Mouse (Mus musculus) intestine, postnatal 0 days (tissue): Measurements from ENCODE around the gene Zfp646. TPM values are rescaled to one million over a fixed set of nuclear protein-coding genes. Genes with fewer than 3 reads are reported as not detected.
A peak's percentile ranks its signal among the peaks of the same experiment; 100 is the strongest.
"Not testable (repeated sequence)": the region's sequence is repeated elsewhere in the genome, so short reads cannot be mapped to it uniquely, and the experiment has no call there.

Experiments
- ATAC-seq: fragments of 200-750 bp; cut with Nextera tagmentation; 2 replicates; pipeline ENCODE4 v1.8.0; 2017; ENCODE audit warnings: mild to moderate bottlenecking, moderate TSS enrichment, moderate library complexity
- H3K27ac ChIP-seq: fragments of 300-500 bp; sonication (generic); 2 replicates; pipeline ENCODE4 v1.5.1; 2014; ENCODE audit warnings: mild to moderate bottlenecking, low read depth, low read length, moderate library complexity
- H3K27me3 ChIP-seq: fragments of 300-500 bp; sonication (generic); replicated peaks from 2 replicates; pipeline ENCODE4 v1.6.1; 2014; ENCODE audit warnings: low read length, mixed read lengths; ENCODE audit not compliant: control insufficient read depth, insufficient read depth
- H3K36me3 ChIP-seq: fragments of 300-500 bp; sonication (generic); 2 replicates; pipeline ENCODE4 v1.6.1; 2014; ENCODE audit warnings: mild to moderate bottlenecking, moderate library complexity; ENCODE audit not compliant: control insufficient read depth, insufficient read depth
- H3K4me1 ChIP-seq: fragments of 300-500 bp; sonication (generic); replicated peaks from 2 replicates; pipeline ENCODE4 v1.6.1; 2014; ENCODE audit warnings: antibody characterized with exemption, low read length, mixed read lengths; ENCODE audit not compliant: control insufficient read depth, insufficient read depth
- H3K4me2 ChIP-seq: fragments of 300-500 bp; sonication (generic); replicated peaks from 2 replicates; pipeline ENCODE4 v1.6.1; 2014; ENCODE audit warnings: low read depth, mild to moderate bottlenecking, moderate library complexity
- H3K4me3 ChIP-seq: fragments of 300-500 bp; sonication (generic); 2 replicates; pipeline ENCODE4 v1.5.1; 2014; ENCODE audit warnings: low read depth, low read length
- H3K9ac ChIP-seq: fragments of 300-500 bp; sonication (generic); 2 replicates; pipeline ENCODE4 v1.6.1; 2014; ENCODE audit warnings: mild to moderate bottlenecking, low read depth, low read length
- H3K9me3 ChIP-seq: fragments of 300-500 bp; sonication (generic); 2 replicates; pipeline ENCODE4 v1.6.1; 2016; ENCODE audit warnings: mixed run types; ENCODE audit not compliant: control insufficient read depth
- CTCF ChIP-seq: sonication (generic); IDR thresholded peaks from 2 replicates; pipeline ENCODE4 v1.5.1; 2016; ENCODE audit warnings: low read depth, mild to moderate bottlenecking, control low read depth, antibody characterized with exemption, moderate library complexity
- WGBS: fragments of 180-500 bp; shearing (Covaris S2); extraction: QIAGEN DNeasy Blood & Tissue Kit; methylation state at CpG from one replicate; pipeline ENCODE4 v1.1.7; 2014; 5-methylcytosine and 5-hydroxymethylcytosine counted together
- polyA plus RNA-seq: library from polyadenylated mRNA; unstranded; fragments of >200 nt; fragmentation: Nextera tagmentation; extraction: Ambion mirVana; gene quantifications from 2 replicates; pipeline ENCODE4 v1.2.1, GENCODE M21; 2015

The Zfp646 gene
- 4.5 and 5.4 TPM in 2 replicates for polyA plus RNA-seq

DNA sequence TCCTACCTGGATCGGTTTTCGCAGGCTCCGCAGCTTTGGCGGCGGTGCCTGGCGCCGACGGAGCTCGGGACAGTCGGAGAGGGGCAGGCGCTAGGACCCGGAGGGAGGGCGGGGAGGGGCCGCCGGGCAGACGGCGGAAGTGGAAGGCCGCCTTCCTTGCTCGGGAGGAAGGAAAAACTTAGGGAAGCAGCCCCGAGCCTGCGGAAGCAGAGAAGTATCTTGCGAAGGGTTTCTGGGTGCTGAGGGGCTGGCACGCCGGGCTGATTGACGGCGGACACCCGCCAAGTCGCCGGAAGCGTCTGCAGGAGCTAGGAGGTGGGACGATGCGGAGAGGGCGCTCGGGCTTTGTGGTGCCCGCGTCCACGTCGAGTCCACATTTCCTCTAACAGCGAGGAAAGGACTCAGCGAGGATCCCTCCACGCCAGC, at the start of gene Zfp646:
Gene Zfp646 (plus strand): TSS at position 181 of the 426 bp plus-strand sequence.
- Histone ChIP-seq H3K36me3 (peaks cover 28% of the 10 kb centered on the region), H3K9ac (peak within 1 kb of the TSS; percentile 89), H3K4me3 (peak within 1 kb of the TSS; percentile 98), H3K27me3 (no peaks in the 10 kb centered on the region), H3K9me3 (no peaks in the 10 kb centered on the region), H3K27ac (peak within 1 kb of the TSS; percentile 92), H3K4me2 (peak within 1 kb of the TSS; percentile 91), H3K4me1 (peaks cover 7% of the 10 kb centered on the region; the same call in 1 of the 2 replicates)
- WGBS, result under 1% methylated on average over 41 of the region's 41 CpGs
- TF ChIP-seq CTCF, result no peak
- ATAC-seq, result peak; percentile 87

DNA sequence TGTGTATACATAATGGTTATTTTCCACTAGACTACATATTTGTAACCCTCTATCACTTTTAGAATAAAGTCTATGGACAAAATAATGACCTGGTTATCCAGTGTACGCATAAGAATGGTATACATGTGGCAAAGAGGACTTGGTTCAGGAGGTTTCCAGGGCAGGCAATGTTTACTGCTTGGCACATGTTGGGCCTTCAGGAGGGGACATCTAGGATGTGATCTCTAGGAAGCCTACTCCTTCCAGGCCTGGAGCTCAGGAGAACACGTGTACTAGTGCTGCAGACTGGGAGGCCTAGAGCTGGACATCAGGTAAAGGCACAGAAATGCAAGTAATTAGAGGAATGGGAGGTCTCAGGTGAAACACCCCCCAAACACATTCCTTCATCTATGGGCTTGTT, 40.5 kb upstream of the Zfp646 start:
- H3K4me3 ChIP-seq, result no peak overlapping the region
- no peaks in the 10 kb centered on the region for H3K4me1 ChIP-seq
- H3K9ac ChIP-seq, result no peak overlapping the region
- 93% methylated on average over 2 of the region's 2 CpGs for WGBS
- no peaks in the 10 kb centered on the region for H3K9me3 ChIP-seq
- H3K27me3 ChIP-seq, result no peaks in the 10 kb centered on the region
- H3K36me3 ChIP-seq, result no peaks in the 10 kb centered on the region
- H3K27ac ChIP-seq, result no peak overlapping the region
- ATAC-seq, result no peak
- no peak overlapping the region for H3K4me2 ChIP-seq
- TF ChIP-seq CTCF, result no peak

DNA sequence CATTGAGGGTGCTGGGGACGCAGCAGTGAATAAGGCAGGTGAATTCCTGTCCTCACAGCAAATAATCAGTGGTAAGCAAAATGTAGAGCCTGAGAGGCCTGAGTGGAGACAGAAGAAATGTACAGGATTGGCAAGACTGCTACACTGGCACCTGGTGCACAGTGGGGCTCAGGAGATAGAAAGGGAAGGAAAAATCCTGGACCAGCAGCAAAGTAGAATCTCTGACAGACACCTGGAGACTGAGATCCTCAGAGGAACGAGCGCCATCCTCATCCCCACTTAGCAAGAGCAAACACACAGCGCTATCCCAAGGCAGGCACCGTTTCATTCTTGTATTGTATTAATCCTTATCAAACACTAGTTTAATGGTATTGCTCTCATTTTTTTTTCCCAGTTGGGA, 38.5 kb upstream of the Zfp646 start:
- Histone ChIP-seq H3K4me2 (no peak overlapping the region), H3K27ac (no peak overlapping the region), H3K27me3 (no peaks in the 10 kb centered on the region), H3K36me3 (no peaks in the 10 kb centered on the region), H3K9me3 (no peaks in the 10 kb centered on the region), H3K4me1 (no peaks in the 10 kb centered on the region; the same call in 1 of the 2 replicates), H3K4me3 (no peak overlapping the region), H3K9ac (no peak overlapping the region)
- no peak for TF ChIP-seq CTCF
- ATAC-seq, result no peak
- WGBS, result 89% methylated on average over 5 of the region's 5 CpGs

DNA sequence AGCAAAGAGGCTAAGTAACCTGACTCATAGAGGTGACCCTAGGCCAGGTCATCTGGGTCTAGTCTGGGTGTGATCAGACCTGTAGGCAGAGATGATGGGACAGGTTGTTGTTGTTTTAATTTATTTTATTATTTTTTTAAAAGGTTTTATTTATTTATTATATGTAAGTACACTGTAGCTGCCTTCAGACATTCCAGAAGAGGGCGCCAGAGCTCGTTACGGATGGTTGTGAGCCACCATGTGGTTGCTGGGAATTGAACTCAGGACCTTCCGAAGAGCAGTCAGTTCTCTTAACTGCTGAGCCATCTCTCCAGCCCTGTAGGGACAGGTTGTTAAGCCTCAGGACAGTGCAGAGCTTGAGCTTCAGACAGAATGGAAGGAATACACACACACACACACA, 38.1 kb upstream of the Zfp646 start:
- not testable (repeated sequence) for H3K27ac ChIP-seq, ATAC-seq, H3K9ac ChIP-seq, H3K27me3 ChIP-seq, H3K36me3 ChIP-seq, H3K4me1 ChIP-seq, H3K4me2 ChIP-seq, H3K9me3 ChIP-seq, H3K4me3 ChIP-seq
- WGBS, result 80% methylated on average over 4 of the region's 4 CpGs

DNA sequence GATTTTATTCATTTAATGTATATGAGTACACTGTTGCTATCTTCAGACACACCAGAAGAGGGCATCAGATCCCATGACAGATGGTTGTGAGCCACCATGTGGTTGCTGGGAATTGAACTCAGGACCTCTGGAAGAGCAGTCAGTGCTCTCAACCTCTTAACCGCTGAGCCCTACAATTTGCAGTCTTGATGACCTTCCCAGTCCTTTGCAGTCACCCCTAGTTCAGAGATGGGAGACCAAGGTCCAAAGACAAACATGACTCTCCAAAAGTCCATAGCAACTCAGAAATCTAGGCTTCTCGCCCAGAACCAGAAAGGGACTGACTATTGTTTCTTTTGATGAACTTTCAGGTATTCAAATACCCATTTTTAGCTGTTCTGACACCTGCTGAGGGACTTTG, 36.0 kb upstream of the Zfp646 start:
- 75% methylated on average over 2 of the region's 2 CpGs for WGBS
- not testable (repeated sequence) for H3K27me3 ChIP-seq, H3K4me1 ChIP-seq, H3K9me3 ChIP-seq, ATAC-seq, H3K4me3 ChIP-seq, H3K27ac ChIP-seq, H3K9ac ChIP-seq, H3K4me2 ChIP-seq
- TF ChIP-seq CTCF, result peak; percentile 23
- H3K36me3 ChIP-seq, result peaks cover 21% of the 10 kb centered on the region

DNA sequence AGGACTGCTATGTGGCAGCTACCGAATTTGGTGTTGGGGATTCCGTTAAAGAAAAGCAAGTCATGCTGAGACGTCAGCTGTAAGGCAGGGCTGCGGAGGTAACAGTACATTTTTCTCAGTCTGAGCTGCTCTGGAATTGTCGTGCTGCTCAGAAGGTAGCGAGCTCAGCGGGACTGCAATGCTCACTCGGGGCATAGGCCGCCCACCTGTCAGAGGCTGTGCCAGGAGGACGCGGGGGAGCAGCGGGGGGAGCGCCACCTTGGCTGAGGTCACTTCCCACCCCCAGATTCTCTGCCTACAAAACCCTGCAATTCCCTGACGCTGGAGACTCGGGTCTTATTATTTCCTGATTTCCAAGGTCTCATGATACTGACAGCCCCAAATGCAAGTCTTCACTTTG, 35.1 kb upstream of the Zfp646 start:
- peak overlapping the region; percentile 95 for H3K27ac ChIP-seq
- peak overlapping the region; percentile 62 for H3K9ac ChIP-seq
- peak overlapping the region; percentile 83 for H3K4me3 ChIP-seq
- ATAC-seq, result peak; percentile 31
- peak overlapping the region; percentile 86 for H3K4me2 ChIP-seq
- WGBS, result 5% methylated on average over 15 of the region's 15 CpGs
- no peaks in the 10 kb centered on the region for H3K9me3 ChIP-seq
- peaks cover 24% of the 10 kb centered on the region for H3K36me3 ChIP-seq
- no peak for TF ChIP-seq CTCF
- H3K27me3 ChIP-seq, result no peaks in the 10 kb centered on the region
- H3K4me1 ChIP-seq, result no peaks in the 10 kb centered on the region; the same call in 1 of the 2 replicates
